Mouse (Mus musculus) regulatory T cell (primary cell): ENCODE measurements around the gene Nubp1.

Source experiments
- in situ Hi-C: fragments of 300-600 bp; cut with MboI, MseI; formaldehyde crosslinking; loops from one replicate; pipeline ENCODE4 v1.15.1; 2025; ENCODE audit warnings: high pct_unique_total_duplicates

The Nubp1 gene

DNA sequence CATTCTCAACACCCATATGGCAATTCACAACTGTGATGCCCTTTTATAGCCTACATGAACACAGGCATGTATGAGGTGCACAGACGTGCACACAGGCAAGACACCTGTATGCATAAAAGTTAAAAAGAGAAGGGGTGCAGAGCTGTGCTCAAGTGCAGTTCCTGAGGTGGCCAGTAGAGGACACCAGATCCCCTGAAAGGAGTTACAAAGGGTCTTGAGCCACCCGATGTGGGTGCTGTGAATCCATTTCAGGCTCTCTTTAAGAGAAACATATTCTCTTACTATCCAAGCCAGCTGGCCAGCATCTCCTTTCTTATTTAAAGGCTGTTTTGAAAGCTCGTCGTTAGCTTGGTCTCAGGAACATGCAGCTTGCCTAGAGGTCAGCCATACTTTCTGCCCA, 5.1 kb downstream of the Nubp1 start:
- in situ Hi-C loops = loop anchor here (5.0 kb wide), 1 partner anchor 115 kb away; no protein-coding TSS in a partner anchor

DNA sequence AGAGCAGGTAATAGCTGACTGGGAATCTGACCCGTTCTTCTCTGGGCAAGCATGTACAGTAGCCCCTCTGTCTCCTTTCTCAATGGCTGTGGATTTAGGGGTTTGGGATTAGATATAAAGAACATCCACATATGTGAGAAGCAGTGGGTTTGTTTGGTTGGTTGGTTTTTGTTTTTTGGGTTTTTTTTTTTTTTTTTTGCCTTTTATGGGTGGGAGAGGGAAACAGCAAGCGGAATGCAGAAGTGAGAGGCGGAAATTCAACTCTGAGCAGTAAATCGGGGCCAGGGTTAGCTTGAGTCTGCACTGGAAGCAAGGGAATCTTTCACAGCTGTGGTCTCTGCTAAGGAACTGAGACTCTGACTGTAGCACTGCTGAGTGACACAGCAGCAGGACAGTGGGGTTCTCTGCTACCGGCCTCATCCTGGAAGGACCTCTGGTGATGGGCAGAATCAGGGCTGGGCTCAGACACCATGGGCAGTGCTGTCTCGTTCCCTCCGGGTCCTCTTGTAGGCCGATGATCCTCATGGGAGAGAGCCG, 6.0 kb downstream of the Nubp1 start:
- in situ Hi-C loops = loop anchor here (5.0 kb wide), 1 partner anchor 115 kb away; no protein-coding TSS in a partner anchor

DNA sequence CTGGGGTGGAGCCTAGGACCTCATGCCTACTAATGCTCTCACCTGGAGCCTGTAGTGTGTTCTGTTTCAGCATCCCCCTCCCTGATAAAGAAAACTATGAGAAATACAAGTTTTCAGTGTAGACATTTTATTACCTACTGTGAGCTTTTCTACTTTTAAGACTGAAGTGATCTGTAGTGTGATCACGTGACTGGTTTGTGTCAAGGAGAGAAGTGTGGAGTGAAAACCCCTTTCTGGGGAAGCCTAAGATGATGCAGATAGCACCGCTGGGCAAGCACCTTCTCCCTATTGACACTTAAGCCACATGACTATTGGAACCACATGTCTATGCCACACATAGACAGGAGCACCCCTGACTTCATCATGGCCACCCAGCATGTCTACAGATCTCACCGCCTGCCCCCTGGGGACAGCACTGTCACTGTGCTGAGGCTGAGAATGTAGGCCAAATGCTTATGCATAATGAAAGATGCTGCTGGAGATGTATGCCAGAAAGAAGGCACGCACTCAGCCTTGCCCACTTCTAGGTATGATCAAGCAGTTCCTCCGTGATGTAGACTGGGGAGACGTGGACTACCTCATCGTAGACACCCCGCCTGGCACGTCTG, 8.8 kb downstream of the Nubp1 start:
- in situ Hi-C loops = no loop called here

GRCm38 (mm10) chr16:10431911-10432310, 20.2 kb downstream of the Nubp1 start:
- in situ Hi-C loops = no loop called here

DNA sequence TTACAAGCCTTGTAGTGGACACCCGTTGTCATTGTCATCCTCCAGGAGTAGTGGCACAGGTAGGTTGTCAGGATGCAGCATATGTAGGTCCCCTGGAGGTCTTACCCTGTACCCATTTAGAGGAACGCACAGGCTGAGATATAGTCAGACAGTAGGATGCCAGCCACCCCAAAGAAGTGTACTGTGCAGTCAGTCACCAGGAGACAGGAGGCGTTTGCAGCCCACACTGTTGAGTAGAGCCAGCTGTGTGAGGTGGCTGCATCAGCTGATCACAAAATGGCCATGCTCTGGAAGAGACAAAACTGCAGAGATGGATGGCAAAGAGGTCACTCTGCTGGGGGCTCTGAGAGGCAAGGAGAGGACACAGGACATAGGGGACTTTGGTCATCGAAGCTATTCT, 20.6 kb downstream of the Nubp1 start:
- in situ Hi-C loops = no loop called here

- in situ Hi-C loops = no loop called here
Observed at GRCm38 (mm10) chr16:10433344-10433743, 21.6 kb downstream of the Nubp1 start.

DNA sequence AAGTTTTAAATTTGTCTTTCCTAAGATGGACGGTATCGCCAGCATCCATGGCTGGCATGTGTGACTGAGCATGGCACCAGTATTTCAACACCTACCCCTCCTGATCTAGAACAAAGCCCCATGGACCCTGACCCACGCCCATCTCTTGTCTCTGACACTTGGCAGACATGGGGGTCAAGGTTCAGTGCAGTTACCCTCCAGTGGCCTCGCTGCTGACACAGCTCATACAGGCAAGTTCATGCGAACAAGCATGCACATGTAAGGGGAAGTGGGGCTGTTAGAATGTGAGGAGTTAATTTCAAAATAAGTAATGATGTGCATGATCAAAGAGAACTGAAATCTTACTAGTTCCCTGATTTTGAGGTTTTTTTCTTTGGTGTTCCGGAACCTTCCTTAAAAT, 24.4 kb downstream of the Nubp1 start:
- in situ Hi-C loops = no loop called here

- in situ Hi-C loops = no loop called here
Observed at GRCm38 (mm10) chr16:10438055-10438454, 26.3 kb downstream of the Nubp1 start.

DNA sequence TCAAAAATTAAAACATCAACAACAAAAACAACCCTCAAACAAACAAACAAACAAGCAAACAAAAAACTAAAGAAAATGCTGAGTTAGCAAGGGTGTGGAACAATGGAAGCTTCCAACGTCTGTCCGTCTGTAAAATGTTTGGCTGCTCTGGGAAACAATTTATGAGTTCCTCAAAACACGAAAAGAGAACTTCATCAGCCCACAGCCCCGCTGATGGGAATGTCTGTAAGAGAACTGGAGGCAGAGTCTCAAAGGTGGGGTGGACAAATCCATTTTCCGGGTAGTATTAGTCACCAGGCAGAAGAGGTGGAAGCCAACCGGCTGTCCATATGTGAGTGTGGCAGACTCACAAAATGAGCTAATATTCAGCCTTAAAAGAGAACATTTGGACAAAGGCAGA, 29.6 kb downstream of the Nubp1 start:
- in situ Hi-C loops = no loop called here

DNA sequence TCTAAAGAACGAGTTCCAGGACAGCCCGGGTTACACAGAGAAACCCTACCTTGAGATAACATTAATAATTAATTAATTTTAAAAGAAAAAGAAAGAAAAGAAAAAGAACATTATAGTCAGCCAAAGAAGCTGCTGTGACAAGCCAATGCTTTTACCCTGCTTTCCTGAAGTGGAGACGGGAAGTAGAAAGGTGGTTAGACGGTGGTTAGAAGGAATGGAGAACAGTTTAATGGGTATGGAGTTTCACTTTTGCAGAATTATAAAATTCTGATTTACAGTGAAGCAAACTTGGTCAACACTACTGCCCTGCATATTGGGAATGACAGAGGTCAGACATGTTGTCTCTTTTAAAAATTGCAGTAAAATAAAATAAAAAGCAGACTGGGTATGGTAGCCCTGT, 30.0 kb downstream of the Nubp1 start:
- in situ Hi-C loops = no loop called here

DNA sequence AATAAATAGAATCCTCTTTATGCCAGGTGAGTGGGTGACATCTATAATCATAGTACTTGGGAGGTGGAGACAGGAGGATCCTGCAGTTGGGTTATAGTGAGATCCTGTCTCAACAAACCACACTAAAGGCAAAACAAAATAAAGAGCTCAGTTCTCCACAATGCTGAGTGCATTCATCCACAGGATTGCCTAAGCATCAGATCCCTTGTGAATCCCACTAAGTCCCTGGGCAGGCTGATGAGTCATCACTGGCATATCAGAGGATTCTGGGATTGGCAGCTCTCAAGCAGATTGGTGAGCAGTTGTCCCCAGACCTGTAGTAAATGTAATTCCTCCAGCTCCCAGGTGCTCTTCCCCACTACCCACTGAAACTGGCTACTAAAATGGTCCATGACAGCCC, 32.0 kb downstream of the Nubp1 start:
- in situ Hi-C loops = no loop called here

DNA sequence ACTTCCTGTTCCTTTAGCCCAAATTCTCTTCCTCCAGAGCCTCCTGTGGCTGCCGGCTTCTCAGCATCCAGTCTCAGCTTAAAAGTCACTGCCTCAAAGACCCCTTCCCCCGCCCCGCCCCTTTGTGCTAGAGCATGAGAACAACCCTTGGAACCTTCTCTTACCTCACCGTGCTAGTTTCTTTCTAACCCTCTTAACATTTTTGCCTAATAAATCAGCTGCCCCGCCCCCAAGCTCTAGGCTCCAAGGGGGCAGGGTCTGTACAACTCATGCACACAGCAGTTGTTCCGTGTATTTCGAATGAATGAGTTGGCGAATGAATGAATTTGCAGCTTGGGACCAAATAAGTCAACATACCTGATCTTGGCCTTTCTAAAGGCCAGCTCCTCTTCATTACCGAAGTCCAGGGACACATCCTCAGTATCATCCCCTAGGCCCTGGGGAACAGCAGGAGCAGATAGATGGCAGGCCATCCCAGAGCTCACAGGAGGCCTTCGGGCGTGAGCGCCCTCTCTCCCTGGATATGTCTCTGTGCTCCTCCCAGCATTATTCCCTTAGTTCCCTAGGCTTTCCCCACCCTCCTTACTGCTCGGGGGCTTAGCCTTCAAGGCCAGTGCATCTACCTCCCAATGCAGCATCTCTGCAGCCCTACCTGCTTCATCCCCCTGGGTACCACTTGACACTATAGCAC, 35.0 kb downstream of the Nubp1 start:
- in situ Hi-C loops = no loop called here

- in situ Hi-C loops = no loop called here
Observed at GRCm38 (mm10) chr16:10447264-10447594, 35.5 kb downstream of the Nubp1 start, which contains the start of gene Tvp23a. Tvp23a (minus strand) TSS chr16:10447362.

DNA sequence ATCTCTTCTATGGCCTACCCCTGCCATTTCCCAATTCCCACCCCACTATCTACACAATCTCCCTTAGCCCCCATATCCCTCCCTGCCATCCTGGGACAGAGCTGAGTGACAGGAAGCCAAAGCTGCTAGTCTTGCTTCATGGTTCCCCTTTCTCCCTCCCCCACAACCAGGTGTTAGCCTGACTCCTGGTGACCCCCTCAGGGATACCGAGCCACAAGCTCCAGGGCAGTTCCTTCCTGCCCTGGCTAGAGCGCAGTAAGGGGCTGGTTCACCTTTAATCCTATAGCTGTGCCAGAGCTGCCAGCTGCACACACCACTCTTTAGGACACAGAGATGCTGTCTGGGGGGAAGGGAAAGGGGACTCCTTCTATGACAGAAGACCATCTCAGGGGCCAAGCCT, 36.0 kb downstream of the Nubp1 start:
- in situ Hi-C loops = no loop called here

DNA sequence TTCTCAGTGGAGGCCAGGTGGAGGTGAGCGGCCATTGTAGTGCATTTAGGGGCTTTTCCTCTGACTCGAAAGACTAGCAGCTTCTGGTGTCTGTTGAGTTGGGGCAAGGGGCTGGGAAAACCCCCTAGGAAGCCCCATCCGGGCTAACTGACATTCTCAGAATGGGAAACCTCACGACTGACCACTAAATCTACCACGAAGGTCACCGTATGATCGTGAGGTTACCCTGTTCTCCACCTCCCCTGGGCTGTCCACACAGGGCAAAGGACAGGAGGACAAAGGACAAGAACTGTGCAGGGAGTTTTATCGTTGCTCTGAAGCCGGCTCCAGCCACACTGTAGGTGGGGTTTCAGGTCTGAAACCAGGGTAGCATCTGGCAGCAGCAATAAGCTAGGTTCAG, 37.2 kb downstream of the Nubp1 start:
- in situ Hi-C loops = no loop called here

GRCm38 (mm10) chr16:10451906-10452305, 40.2 kb downstream of the Nubp1 start:
- in situ Hi-C loops = no loop called here

GRCm38 (mm10) chr16:10452445-10452896, 40.7 kb downstream of the Nubp1 start:
- in situ Hi-C loops = no loop called here

- in situ Hi-C loops = no loop called here
Observed at GRCm38 (mm10) chr16:10453872-10454582, 42.3 kb downstream of the Nubp1 start.

DNA sequence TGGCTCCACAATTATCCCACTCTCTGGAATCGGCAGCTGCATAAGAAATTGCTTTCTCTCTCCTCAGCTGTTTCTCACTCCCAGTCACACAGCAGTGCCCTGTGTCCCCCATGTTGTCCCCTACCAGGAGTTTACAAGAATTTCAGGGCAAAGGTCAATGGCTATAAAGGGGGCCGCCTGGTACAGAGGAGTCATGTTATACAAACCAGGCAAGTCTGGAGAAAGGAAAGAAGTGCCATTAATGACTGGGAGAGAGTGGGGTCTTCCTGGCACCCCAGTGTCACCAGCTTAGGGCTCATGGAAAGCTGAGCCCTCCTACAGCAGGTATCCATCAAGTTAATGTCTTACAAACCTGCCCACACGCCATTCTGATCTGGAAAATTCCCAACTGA, 42.8 kb downstream of the Nubp1 start:
- in situ Hi-C loops = no loop called here

DNA sequence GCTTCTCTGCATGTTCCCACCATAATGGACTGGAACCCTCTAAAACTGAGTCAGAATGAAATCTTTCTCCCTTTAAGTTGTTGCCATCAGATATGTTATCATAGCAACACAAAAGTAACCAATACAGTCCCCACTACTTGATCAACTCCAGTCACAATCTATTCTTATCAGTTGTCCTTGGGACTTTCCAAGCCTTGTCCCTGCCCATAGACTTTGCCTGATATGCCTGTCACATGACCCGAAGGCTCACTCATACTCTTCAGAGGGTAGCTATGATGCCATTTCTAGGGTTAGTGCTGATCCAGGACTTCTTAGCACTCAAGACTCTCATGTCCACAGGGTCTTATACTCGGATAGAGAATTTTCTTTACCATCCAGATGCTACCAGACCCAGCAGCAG, 48.4 kb downstream of the Nubp1 start:
- in situ Hi-C loops = no loop called here

- in situ Hi-C loops = no loop called here
Observed at GRCm38 (mm10) chr16:10461178-10461577, 49.4 kb downstream of the Nubp1 start.

DNA sequence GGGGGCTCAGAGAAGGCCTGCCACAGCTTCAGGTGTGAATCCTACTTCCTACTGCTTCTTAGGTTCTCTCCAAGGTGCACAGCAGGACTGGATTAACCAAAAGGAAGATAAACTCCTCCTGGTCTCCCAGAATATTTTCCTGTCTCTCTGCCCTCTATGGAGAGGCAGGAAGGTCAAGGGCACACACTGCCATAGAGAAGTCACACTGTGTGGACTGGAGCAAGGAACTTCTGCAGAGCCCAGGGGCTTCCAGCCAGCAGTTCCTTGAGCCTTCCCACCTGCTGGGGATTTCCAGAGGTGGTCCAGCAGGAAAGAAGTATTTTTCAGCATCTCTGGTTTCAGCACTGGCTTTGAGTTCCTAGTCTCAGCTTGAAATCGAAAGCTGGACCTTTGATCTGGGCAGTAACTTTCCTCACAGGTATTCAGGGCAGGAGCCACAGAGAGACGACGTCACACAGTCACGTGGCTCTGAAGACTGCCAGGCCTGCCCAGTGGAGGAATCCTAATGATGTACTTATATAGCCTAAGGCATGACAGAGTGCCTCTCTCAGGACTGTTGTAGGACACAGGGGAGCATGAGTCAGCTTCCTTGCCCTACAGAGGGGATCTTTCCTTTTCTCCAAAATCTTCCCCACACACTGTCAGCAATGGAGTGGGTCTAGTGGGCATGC, 53.4 kb downstream of the Nubp1 start:
- in situ Hi-C loops = no loop called here
